8 mouse cellular contexts compared by ENCODE assay signal in genomic region chr12:3791732-3792131, GRCm38 (mm10). TPM values are rescaled to one million over a fixed set of nuclear protein-coding genes. Genes with fewer than 3 reads are reported as not detected.
DNase-seq lines count a peak whose midpoint lies in the region; ATAC-seq lines count a peak whose summit lies in the region.

No protein-coding gene starts in this region.

- H3K4me2 ChIP-seq in intestine, embryonic 15.5 days (replicated peaks) = peak overlapping the region; percentile 56

- no peaks in the 10 kb centered on the region for H3K27me3 ChIP-seq in intestine, embryonic 15.5 days (replicated peaks)

- WGBS in intestine, embryonic 15.5 days = under 1% methylated on average over 22 of the region's 22 CpGs

- H3K4me1 ChIP-seq in intestine, embryonic 15.5 days (replicated peaks) = peaks cover 33% of the 10 kb centered on the region

- ATAC-seq in intestine, embryonic 15.5 days = peak; percentile 89
- peak; percentile 95 for ATAC-seq in megakaryocyte-erythroid progenitor cell, adult 5-6 weeks (replicated peaks; ENCODE audit: low FRiP score, low TSS enrichment, poor library complexity, severe bottlenecking)

- no peaks in the 10 kb centered on the region for H3K36me3 ChIP-seq in intestine, embryonic 15.5 days

- H3K9me3 ChIP-seq in intestine, embryonic 15.5 days = no peaks in the 10 kb centered on the region

- peak; percentile 92 for DNase-seq in adrenal gland, adult 8-10 months
- DNase-seq in embryo, embryonic 11.5 days (ENCODE audit: low read depth, low spot score) = peak; percentile 88
- peak; percentile 92 to 94 for DNase-seq in gastrocnemius, postnatal 36 days
- DNase-seq in left cerebral cortex, postnatal 14 days (ENCODE audit: low spot score in 2 of 2) = peak; percentile 97
- peak; percentile 96 for DNase-seq in right cerebral cortex, postnatal 14 days
- peak; percentile 95 for DNase-seq in urinary bladder, postnatal 25 days (ENCODE audit: low spot score)

- no peak overlapping the region for H3K9ac ChIP-seq in intestine, embryonic 15.5 days

- H3K27ac ChIP-seq in intestine, embryonic 15.5 days = no peak overlapping the region

- intact Hi-C loops in gastrocnemius, postnatal 36 days (cut with DNase I) = loop anchor here (5.0 kb wide), 2 partner anchors 94 to 254 kb away; no protein-coding TSS in a partner anchor
- intact Hi-C loops in left cerebral cortex, postnatal 14 days (cut with DNase I) = loop anchor here (5.0 kb wide), 1 partner anchor 94 kb away; no protein-coding TSS in a partner anchor

- peak overlapping the region; percentile 24 for H3K4me3 ChIP-seq in intestine, embryonic 15.5 days (replicated peaks)

RNA-seq across cellular contexts. Expression of gene Dnmt3a, which starts 14.1 kb away (rescaled TPM):
- 10 to 100 TPM; 35.5 to 81.6 (median 56.9) TPM for total RNA-seq in adrenal gland, adult 8-10 months (2022)
- total RNA-seq in gastrocnemius, postnatal 36 days (2021) = 10 to 100 TPM; 80.5 to 83.4 TPM
- 114 and 120 TPM in 2 replicates for polyA plus RNA-seq in intestine, embryonic 15.5 days (2015; fragmentation: Nextera tagmentation; extraction: Ambion mirVana)
- total RNA-seq in left cerebral cortex, postnatal 14 days (2021) = 100 to 1,000 TPM; 337 to 343 TPM
- total RNA-seq in megakaryocyte-erythroid progenitor cell, adult 5-6 weeks (2014; fragmentation: Nextera tagmentation) = 13.4 and 30.0 TPM in 2 replicates
- total RNA-seq in megakaryocyte-erythroid progenitor cell, adult 5-6 weeks (2017) = 10.7 and 16.8 TPM in 2 replicates

Comparison
In these comparisons a context has a peak if more than half of its experiments do, and no peak if none do; other contexts are left out.
1. RNA of gene Dnmt3a, which starts 14.1 kb away (total RNA-seq): 337 to 343 TPM in left cerebral cortex, postnatal 14 days; 80.5 to 83.4 TPM in gastrocnemius, postnatal 36 days, 35.5 to 81.6 TPM in adrenal gland, adult 8-10 months and 10.7 to 30.0 TPM in megakaryocyte-erythroid progenitor cell, adult 5-6 weeks; every median in the first group is over 4 times any median in the second.
2. Peak in every context shown above with its lines, with median percentiles within 50 percentile points of each other: DNase-seq.